Mouse (Mus musculus) kidney, postnatal 0 days (tissue): ENCODE data around the gene Tbx6. TPM values are rescaled to one million over a fixed set of nuclear protein-coding genes. Genes with fewer than 3 reads are reported as not detected.

Experiments used
- ATAC-seq: fragments of 200-750 bp; cut with Nextera tagmentation; replicated peaks from 2 replicates; pipeline ENCODE4 v1.8.0; 2017; ENCODE audit warnings: low read depth, moderate number of reproducible peaks, moderate TSS enrichment, moderate library complexity; ENCODE audit not compliant: low FRiP score
- DNase-seq: peaks from one replicate; pipeline ENCODE4 v3.0.0-alpha.2; 2016; ENCODE audit warnings: low spot score
- H3K27ac ChIP-seq: fragments of 300-500 bp; sonication (generic); 2 replicates; pipeline ENCODE4 v1.5.1; 2014; ENCODE audit warnings: mild to moderate bottlenecking
- H3K27me3 ChIP-seq: fragments of 300-500 bp; sonication (generic); 2 replicates; pipeline ENCODE4 v1.6.1; 2014; ENCODE audit warnings: low read length, mixed read lengths; ENCODE audit not compliant: insufficient read depth
- H3K36me3 ChIP-seq: fragments of 300-500 bp; sonication (generic); 2 replicates; pipeline ENCODE4 v1.6.1; 2014; ENCODE audit warnings: low read length, mixed read lengths; ENCODE audit not compliant: insufficient read depth
- H3K4me1 ChIP-seq: fragments of 300-500 bp; sonication (generic); replicated peaks from 2 replicates; pipeline ENCODE4 v1.6.1; 2014; ENCODE audit warnings: antibody characterized with exemption, low read length, mixed read lengths; ENCODE audit not compliant: insufficient read depth
- H3K4me2 ChIP-seq: fragments of 300-500 bp; sonication (generic); 2 replicates; pipeline ENCODE4 v1.6.1; 2014; ENCODE audit warnings: mild to moderate bottlenecking, low read length, moderate library complexity, mixed read lengths
- H3K4me3 ChIP-seq: fragments of 300-500 bp; sonication (generic); replicated peaks from 2 replicates; pipeline ENCODE4 v1.5.1; 2014; ENCODE audit warnings: low read depth, low read length
- H3K9ac ChIP-seq: fragments of 300-500 bp; sonication (generic); 2 replicates; pipeline ENCODE4 v1.6.1; 2014; ENCODE audit warnings: low read depth, low read length
- H3K9me3 ChIP-seq: fragments of 300-500 bp; sonication (generic); replicated peaks from 2 replicates; pipeline ENCODE4 v1.6.1; 2016; ENCODE audit warnings: low read length, inconsistent platforms, mixed read lengths
- CTCF ChIP-seq: IDR thresholded peaks from 2 replicates; pipeline ENCODE4 v1.5.1; 2016; ENCODE audit warnings: antibody characterized with exemption, low read depth, mild to moderate bottlenecking, moderate library complexity
- whole genome bisulfite sequencing: fragments of 180-500 bp; shearing (Covaris S2); extraction: QIAGEN DNeasy Blood & Tissue Kit; methylation state at CpG from one replicate; pipeline ENCODE4 v1.1.7; 2014; 5-methylcytosine and 5-hydroxymethylcytosine counted together
- polyA plus RNA-seq: library from polyadenylated mRNA; unstranded; fragments of >200 nt; fragmentation: Nextera tagmentation; extraction: Ambion mirVana; gene quantifications from 2 replicates; pipeline ENCODE4 v1.2.1, GENCODE M21; 2015

Gene Tbx6
- polyA plus RNA-seq, 1 experiment from 2014 or later = 0.21 TPM

GRCm38 (mm10) chr7:126789141-126789540 lies 7.9 kb downstream of the Tbx6 start:
- WGBS = 91% methylated on average over 4 of the region's 4 CpGs
- H3K27me3 ChIP-seq = no peaks in the 10 kb centered on the region
- H3K4me1 ChIP-seq = peaks cover 8% of the 10 kb centered on the region
- no peak for DNase-seq
- no peak overlapping the region for H3K27ac ChIP-seq
- no peak overlapping the region for H3K4me2 ChIP-seq
- no peak overlapping the region for H3K4me3 ChIP-seq
- no peak for ATAC-seq
- no peak overlapping the region for H3K9ac ChIP-seq
- no peaks in the 10 kb centered on the region for H3K9me3 ChIP-seq
- TF ChIP-seq CTCF = no peak
- H3K36me3 ChIP-seq = peaks cover 62% of the 10 kb centered on the region

- H3K4me1 ChIP-seq = peaks cover 11% of the 10 kb centered on the region
- H3K27me3 ChIP-seq = no peaks in the 10 kb centered on the region
- peak within 1 kb of the TSS; percentile 96 for H3K9ac ChIP-seq
- H3K27ac ChIP-seq = peak within 1 kb of the TSS; percentile 99
- DNase-seq (peak; percentile 99), ATAC-seq (peak; percentile 91)
- H3K9me3 ChIP-seq = no peaks in the 10 kb centered on the region
- H3K36me3 ChIP-seq = peaks cover 54% of the 10 kb centered on the region
- peak within 1 kb of the TSS; percentile 98 for H3K4me3 ChIP-seq
- peak within 1 kb of the TSS; percentile 69 for H3K4me2 ChIP-seq
- no peak for TF ChIP-seq CTCF
- WGBS = under 1% methylated on average over 81 of the region's 83 CpGs
Measured at GRCm38 (mm10) chr7:126791851-126792720, 10.8 kb downstream of the Tbx6 start, which contains the start of gene Ppp4c. TSS of gene Ppp4c (minus strand) at chr7:126792496.

GRCm38 (mm10) chr7:126792721-126793443 lies 11.6 kb downstream of the Tbx6 start:
- Histone ChIP-seq H3K36me3 (peaks cover 46% of the 10 kb centered on the region), H3K4me1 (peaks cover 11% of the 10 kb centered on the region), H3K9ac (peak overlapping the region; percentile 19; the same call in 1 of the 2 replicates), H3K9me3 (no peaks in the 10 kb centered on the region), H3K4me2 (peak overlapping the region; percentile 69), H3K4me3 (peak overlapping the region; percentile 98), H3K27ac (peak overlapping the region; percentile 99), H3K27me3 (no peaks in the 10 kb centered on the region)
- ATAC-seq (0 out of 2 replicates have a peak, but pooled peaks have one; percentile 0), DNase-seq (no peak)
- WGBS = 26% methylated on average over 11 of the region's 11 CpGs
- TF ChIP-seq CTCF = no peak

- Histone ChIP-seq H3K27ac (peak overlapping the region; percentile 99; the same call in 1 of the 2 replicates), H3K4me2 (no peak overlapping the region), H3K4me1 (peaks cover 11% of the 10 kb centered on the region), H3K27me3 (no peaks in the 10 kb centered on the region), H3K36me3 (peaks cover 38% of the 10 kb centered on the region), H3K9me3 (no peaks in the 10 kb centered on the region), H3K4me3 (no peak overlapping the region), H3K9ac (no peak overlapping the region)
- no peak for TF ChIP-seq CTCF
- 72% methylated on average over 4 of the region's 4 CpGs for WGBS
- no peak for DNase-seq
- no peak for ATAC-seq
Measured at GRCm38 (mm10) chr7:126793456-126794270, 12.4 kb downstream of the Tbx6 start.

- Histone ChIP-seq H3K9ac (no peak overlapping the region), H3K4me1 (peaks cover 11% of the 10 kb centered on the region), H3K27me3 (no peaks in the 10 kb centered on the region), H3K4me2 (no peak overlapping the region), H3K9me3 (no peaks in the 10 kb centered on the region), H3K36me3 (peaks cover 32% of the 10 kb centered on the region), H3K4me3 (no peak overlapping the region), H3K27ac (no peak overlapping the region)
- ATAC-seq (no peak), DNase-seq (no peak)
- 56% methylated on average over 4 of the region's 4 CpGs for WGBS
- no peak for TF ChIP-seq CTCF
Measured at GRCm38 (mm10) chr7:126794271-126794605, 13.0 kb downstream of the Tbx6 start.
